In genomic region chr6:122342125-122342524, GRCm38 (mm10) we compare ENCODE assay signal across 30 mouse cellular contexts. TPM values are rescaled to one million over a fixed set of nuclear protein-coding genes. Genes with fewer than 3 reads are reported as not detected.
DNase-seq lines count a peak whose midpoint lies in the region; TF ChIP-seq lines count a peak whose summit lies in the region.
"Had no signal": no experiment of that assay in that cellular context is flagged by ENCODE, and none has a peak within 500 bp of the region (broad histone marks: within the 10 kb centered on the region; RNA-seq: fewer than 3 reads in every experiment).

No protein-coding gene starts in this region.

- no peak overlapping the region for H3K27ac ChIP-seq in testis, adult 2 months (ENCODE audit: control insufficient read depth, insufficient read depth, low read depth, low read length)
- peak overlapping the region; percentile 99 for H3K27ac ChIP-seq in ES-E14 (ENCODE audit: insufficient read depth, low read depth, low read length, poor library complexity, severe bottlenecking)
- H3K27ac ChIP-seq: forebrain, embryonic 13.5 days; heart, embryonic 15.5 days; intestine, embryonic 15.5 days had no signal

- H3K9me3 ChIP-seq in ES-E14 (ENCODE audit: control insufficient read depth, insufficient read depth, low read depth, low read length): no peaks in the 10 kb centered on the region
- H3K9me3 ChIP-seq: forebrain, embryonic 10.5 days; forebrain, embryonic 13.5 days; heart, embryonic 12.5 days; heart, embryonic 15.5 days; hindbrain, embryonic 10.5 days; hindbrain, embryonic 13.5 days; intestine, embryonic 15.5 days had no signal

- no peaks in the 10 kb centered on the region for H3K27me3 ChIP-seq in testis, adult 2 months (ENCODE audit: control insufficient read depth, insufficient read depth, low read length)
- H3K27me3 ChIP-seq: forebrain, embryonic 13.5 days; heart, embryonic 12.5 days; heart, embryonic 15.5 days; hindbrain, embryonic 13.5 days; intestine, embryonic 15.5 days had no signal

- in situ Hi-C loops in ES-E14 (cut with MboI; ENCODE audit: low sequenced_read_pairs in 2 of 2, unreplicated experiment in 2 of 2): loop anchor here in 1 of 2 experiments (25.0 kb wide), 1 partner anchor 395 kb away; no protein-coding TSS in a partner anchor

- DNase-seq in testis, postnatal 14 days (ENCODE audit: low spot score): no peak
- peak; percentile 84 for DNase-seq in ES-E14 (ENCODE audit: low read depth, low spot score)
- peak; percentile 94 for DNase-seq in ZHBTc4 (ENCODE audit: low read depth, low spot score)
- no peak for DNase-seq in embryo, embryonic 10.5 days (ENCODE audit: low spot score)
- no peak for DNase-seq in lung, adult 2 months
- DNase-seq: adrenal gland, adult 2 months; adrenal gland, postnatal 14 days; B cell, adult 2 months; cerebellum, adult 11 months; cerebellum, adult 2 months; cerebellum, postnatal 10 days; cerebellum, postnatal 36 days; gastrocnemius, postnatal 10 days; gastrocnemius, postnatal 36 days; heart, postnatal 10 days; heart, postnatal 36 days; kidney, adult 11 months had no signal

- TF ChIP-seq POLR2A in testis, adult 2 months (IDR thresholded peaks at IDR 0.05; ENCODE audit: control insufficient read depth, low read depth, low read length): no peak
- no peak for TF ChIP-seq POLR2A in lung, adult 2 months (IDR thresholded peaks at IDR 0.05; ENCODE audit: borderline replicate concordance, extremely low read depth, low read depth, low read length)

- 40% methylated on average over 5 of the region's 5 CpGs for WGBS in lung, adult 2 months

- peak overlapping the region; percentile 42; the same call in 1 of the 2 replicates for H3K4me3 ChIP-seq in testis, adult 2 months (ENCODE audit: control insufficient read depth, low read depth, low read length)
- peak overlapping the region in 1 of 2 experiments; percentile 54; a peak in 3 of 4 replicates for H3K4me3 ChIP-seq in ES-E14 (ENCODE audit: insufficient read depth in 1 of 2, low read depth in 1 of 2, low read length in 2 of 2, poor library complexity in 1 of 2, severe bottlenecking in 1 of 2)
- no peak overlapping the region for H3K4me3 ChIP-seq in lung, adult 2 months (replicated peaks; ENCODE audit: extremely low read depth, low read depth, low read length)
- H3K4me3 ChIP-seq: forebrain, embryonic 10.5 days; forebrain, embryonic 13.5 days; heart, embryonic 12.5 days; heart, embryonic 15.5 days; hindbrain, embryonic 10.5 days; hindbrain, embryonic 13.5 days; intestine, embryonic 15.5 days had no signal

- H3K9ac ChIP-seq in ES-E14 (ENCODE audit: insufficient read depth, low read depth, low read length, poor library complexity, severe bottlenecking): peak overlapping the region; percentile 60; the same call in 1 of the 2 replicates
- H3K9ac ChIP-seq: forebrain, embryonic 13.5 days; heart, embryonic 12.5 days; heart, embryonic 15.5 days; hindbrain, embryonic 13.5 days; intestine, embryonic 15.5 days had no signal

- H3K4me1 ChIP-seq in testis, adult 2 months (ENCODE audit: control insufficient read depth, insufficient read depth, low read length): peaks cover 2% of the 10 kb centered on the region
- H3K4me1 ChIP-seq in ES-E14 (ENCODE audit: control insufficient read depth in 2 of 2, insufficient read depth in 2 of 2, low read length in 2 of 2, poor library complexity in 1 of 2): peaks cover 5 to 17% of the 10 kb centered on the region in 2 experiments
- peaks cover 3% of the 10 kb centered on the region; the same call in 1 of the 2 replicates for H3K4me1 ChIP-seq in lung, adult 2 months (ENCODE audit: control insufficient read depth, insufficient read depth, low read length)

- no peak for TF ChIP-seq CTCF in testis, adult 2 months (IDR thresholded peaks at IDR 0.05; ENCODE audit: control insufficient read depth, insufficient read depth, insufficient replicate concordance, low read depth, low read length)
- TF ChIP-seq CTCF in lung, adult 2 months (IDR thresholded peaks at IDR 0.05; ENCODE audit: insufficient read depth, low read length): no peak

- H3K36me3 ChIP-seq in testis, adult 2 months (ENCODE audit: control insufficient read depth, insufficient read depth, low read length): no peaks in the 10 kb centered on the region
- H3K36me3 ChIP-seq in ES-E14 (ENCODE audit: control insufficient read depth, insufficient read depth, low read length, poor library complexity, severe bottlenecking): no peaks in the 10 kb centered on the region
- H3K36me3 ChIP-seq: forebrain, embryonic 10.5 days; heart, embryonic 12.5 days; heart, embryonic 15.5 days; hindbrain, embryonic 10.5 days; hindbrain, embryonic 13.5 days; intestine, embryonic 15.5 days had no signal

TF ChIP-seq in ES-E14, 5 proteins besides CTCF, POLR2A, EP300 and RAD21:
- TF ChIP-seq CHD2 (IDR thresholded peaks at IDR 0.05; ENCODE audit: low read depth, low read length) (peak; percentile 78), MAFK (IDR thresholded peaks at IDR 0.05; ENCODE audit: insufficient read depth, low read depth, low read length) (no peak)

RNA-seq across cellular contexts. Expression of gene Phc1, which starts 1.8 kb away (rescaled TPM):
- polyA plus RNA-seq in testis, adult 2 months (2012; rRNA removed): 193 and 198 TPM in 2 replicates
- 169 and 238 TPM in 2 replicates for total RNA-seq in ES-E14 (2012; rRNA removed)
- 37.6 and 45.1 TPM in 2 replicates for polyA plus RNA-seq in lung, adult 2 months (2012; rRNA removed)

RNA-seq across cellular contexts. Expression of gene M6pr, which starts 33.6 kb away (rescaled TPM):
- 19.8 and 24.3 TPM in 2 replicates for polyA plus RNA-seq in testis, adult 2 months (2012; rRNA removed)
- 297 and 332 TPM in 2 replicates for total RNA-seq in ES-E14 (2012; rRNA removed)
- 49.8 and 79.0 TPM in 2 replicates for polyA plus RNA-seq in lung, adult 2 months (2012; rRNA removed)

RNA-seq across cellular contexts. Expression of gene Klrg1, which starts 59.4 kb away (rescaled TPM):
- 0.16 and 0.18 TPM in 2 replicates for polyA plus RNA-seq in testis, adult 2 months (2012; rRNA removed)
- total RNA-seq in ES-E14 (2012; rRNA removed): not detected in 2 replicates
- 0.65 and 0.66 TPM in 2 replicates for polyA plus RNA-seq in lung, adult 2 months (2012; rRNA removed)
- total RNA-seq: adrenal gland, postnatal 14 days; adrenal gland, postnatal 4 days; gastrocnemius, adult 18-20 months; gastrocnemius, postnatal 10 days; gastrocnemius, postnatal 36 days; granulocyte monocyte progenitor cell, adult 5-6 weeks; heart, adult 8-10 months; heart, postnatal 10 days; heart, postnatal 36 days had no signal
- polyA plus RNA-seq: adrenal gland, adult 2 months; embryonic facial prominence, embryonic 11.5 days; forebrain, embryonic 10.5 days; heart, embryonic 12.5 days; heart, embryonic 15.5 days; intestine, embryonic 15.5 days had no signal

Comparison
In these comparisons a context has a peak if more than half of its experiments do, and no peak if none do; other contexts are left out.
1. DNase-seq: peak in ES-E14 (single experiment) and ZHBTc4 (single experiment); none in testis, postnatal 14 days (single experiment), embryo, embryonic 10.5 days (single experiment) and lung, adult 2 months (single experiment).